Mouse (Mus musculus) heart, postnatal 0 days (tissue): Measurements from ENCODE around the gene Cpvl.

Source experiments
- CTCF ChIP-seq: IDR thresholded peaks from 2 replicates; pipeline ENCODE4 v1.5.1; 2016; ENCODE audit warnings: antibody characterized with exemption, control low read depth, low read depth
- EP300 ChIP-seq: IDR thresholded peaks from 2 replicates; pipeline ENCODE4 v1.6.1; 2016; ENCODE audit warnings: antibody characterized with exemption, low read depth

GRCm38 (mm10) chr6:53996226-53996955 lies 17.9 kb upstream of the Cpvl start:
- TF ChIP-seq CTCF (no peak), EP300 (no peak)
